Mouse (Mus musculus) kidney, postnatal 0 days (tissue): ENCODE results near the gene Syngr4. TPM values are rescaled to one million over a fixed set of nuclear protein-coding genes. Genes with fewer than 3 reads are reported as not detected.
"Not testable (repeated sequence)": the region's sequence is repeated elsewhere in the genome, so short reads cannot be mapped to it uniquely, and the experiment has no call there.

Experiments
- ATAC-seq: fragments of 200-750 bp; cut with Nextera tagmentation; replicated peaks from 2 replicates; pipeline ENCODE4 v1.8.0; 2017; ENCODE audit warnings: low read depth, moderate number of reproducible peaks, moderate TSS enrichment, moderate library complexity; ENCODE audit not compliant: low FRiP score
- DNase-seq: peaks from one replicate; pipeline ENCODE4 v3.0.0-alpha.2; 2016; ENCODE audit warnings: low spot score
- H3K27ac ChIP-seq: fragments of 300-500 bp; sonication (generic); 2 replicates; pipeline ENCODE4 v1.5.1; 2014; ENCODE audit warnings: mild to moderate bottlenecking
- H3K27me3 ChIP-seq: fragments of 300-500 bp; sonication (generic); 2 replicates; pipeline ENCODE4 v1.6.1; 2014; ENCODE audit warnings: low read length, mixed read lengths; ENCODE audit not compliant: insufficient read depth
- H3K36me3 ChIP-seq: fragments of 300-500 bp; sonication (generic); 2 replicates; pipeline ENCODE4 v1.6.1; 2014; ENCODE audit warnings: low read length, mixed read lengths; ENCODE audit not compliant: insufficient read depth
- H3K4me1 ChIP-seq: fragments of 300-500 bp; sonication (generic); replicated peaks from 2 replicates; pipeline ENCODE4 v1.6.1; 2014; ENCODE audit warnings: antibody characterized with exemption, low read length, mixed read lengths; ENCODE audit not compliant: insufficient read depth
- H3K4me2 ChIP-seq: fragments of 300-500 bp; sonication (generic); 2 replicates; pipeline ENCODE4 v1.6.1; 2014; ENCODE audit warnings: mild to moderate bottlenecking, low read length, moderate library complexity, mixed read lengths
- H3K4me3 ChIP-seq: fragments of 300-500 bp; sonication (generic); replicated peaks from 2 replicates; pipeline ENCODE4 v1.5.1; 2014; ENCODE audit warnings: low read depth, low read length
- H3K9ac ChIP-seq: fragments of 300-500 bp; sonication (generic); 2 replicates; pipeline ENCODE4 v1.6.1; 2014; ENCODE audit warnings: low read depth, low read length
- H3K9me3 ChIP-seq: fragments of 300-500 bp; sonication (generic); replicated peaks from 2 replicates; pipeline ENCODE4 v1.6.1; 2016; ENCODE audit warnings: low read length, inconsistent platforms, mixed read lengths
- CTCF ChIP-seq: IDR thresholded peaks from 2 replicates; pipeline ENCODE4 v1.5.1; 2016; ENCODE audit warnings: antibody characterized with exemption, low read depth, mild to moderate bottlenecking, moderate library complexity
- WGBS: fragments of 180-500 bp; shearing (Covaris S2); extraction: QIAGEN DNeasy Blood & Tissue Kit; methylation state at CpG from one replicate; pipeline ENCODE4 v1.1.7; 2014; 5-methylcytosine and 5-hydroxymethylcytosine counted together
- polyA plus RNA-seq: library from polyadenylated mRNA; unstranded; fragments of >200 nt; fragmentation: Nextera tagmentation; extraction: Ambion mirVana; gene quantifications from 2 replicates; pipeline ENCODE4 v1.2.1, GENCODE M21; 2015

Syngr4 gene
- polyA plus RNA-seq, 1 experiment from 2014 or later = 1.6 TPM

DNA sequence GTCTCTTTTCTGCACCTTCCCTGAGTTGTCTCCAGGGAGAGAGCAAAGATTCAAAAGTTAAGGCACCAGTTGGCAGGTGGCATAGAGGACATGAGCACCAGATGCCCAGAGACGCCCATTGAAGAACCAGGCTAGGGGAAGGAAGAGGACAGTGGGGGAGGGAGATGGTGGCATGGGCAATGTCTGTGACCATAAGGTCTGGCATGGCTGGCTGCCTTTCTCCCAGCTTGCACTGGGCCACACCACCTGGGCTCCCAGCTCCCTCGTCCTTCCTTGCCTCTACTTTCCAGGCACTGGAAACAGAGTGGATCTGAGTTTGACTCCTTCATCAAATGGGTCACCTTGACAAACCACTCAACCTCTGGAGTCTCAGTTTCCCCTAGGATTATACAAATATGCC lies 3.9 kb downstream of the Syngr4 start:
- no peaks in the 10 kb centered on the region for H3K36me3 ChIP-seq
- ATAC-seq (no peak), DNase-seq (no peak)
- 75% methylated on average over 2 of the region's 2 CpGs for WGBS
- no peak overlapping the region for H3K4me3 ChIP-seq
- H3K9ac ChIP-seq = no peak overlapping the region
- no peak overlapping the region for H3K4me2 ChIP-seq
- H3K4me1 ChIP-seq = no peaks in the 10 kb centered on the region
- no peak overlapping the region for H3K27ac ChIP-seq
- TF ChIP-seq CTCF = no peak
- H3K27me3 ChIP-seq = no peaks in the 10 kb centered on the region
- no peaks in the 10 kb centered on the region for H3K9me3 ChIP-seq

DNA sequence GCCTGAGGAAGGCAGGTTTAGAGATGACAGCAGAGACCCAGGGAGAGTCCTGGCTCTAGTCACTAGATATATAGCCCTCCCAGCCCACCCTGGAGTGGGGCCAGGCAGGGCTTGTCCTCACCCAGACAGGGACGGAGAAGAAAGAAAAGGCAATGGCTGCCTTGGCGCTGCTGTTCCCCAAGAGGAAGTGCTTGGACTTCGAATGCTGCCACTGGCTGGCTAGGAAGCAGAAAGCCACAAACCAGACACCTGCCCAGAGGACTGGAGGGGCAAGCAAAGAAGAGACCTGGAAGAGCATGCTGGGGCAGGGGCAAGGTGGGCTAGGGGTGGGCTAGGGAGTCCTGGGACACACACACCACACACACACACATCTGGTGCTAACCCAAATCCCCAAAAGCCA lies 9.3 kb downstream of the Syngr4 start:
- Histone ChIP-seq H3K4me1 (no peaks in the 10 kb centered on the region), H3K9ac (0 out of 2 replicates have a peak overlapping the region, but pooled peaks have one; percentile 23), H3K27ac (no peak overlapping the region), H3K9me3 (no peaks in the 10 kb centered on the region), H3K4me3 (no peak overlapping the region), H3K4me2 (no peak overlapping the region), H3K27me3 (no peaks in the 10 kb centered on the region), H3K36me3 (peaks cover 26% of the 10 kb centered on the region)
- ATAC-seq (no peak), DNase-seq (no peak)
- WGBS = 42% methylated on average over 3 of the region's 3 CpGs
- TF ChIP-seq CTCF = no peak

DNA sequence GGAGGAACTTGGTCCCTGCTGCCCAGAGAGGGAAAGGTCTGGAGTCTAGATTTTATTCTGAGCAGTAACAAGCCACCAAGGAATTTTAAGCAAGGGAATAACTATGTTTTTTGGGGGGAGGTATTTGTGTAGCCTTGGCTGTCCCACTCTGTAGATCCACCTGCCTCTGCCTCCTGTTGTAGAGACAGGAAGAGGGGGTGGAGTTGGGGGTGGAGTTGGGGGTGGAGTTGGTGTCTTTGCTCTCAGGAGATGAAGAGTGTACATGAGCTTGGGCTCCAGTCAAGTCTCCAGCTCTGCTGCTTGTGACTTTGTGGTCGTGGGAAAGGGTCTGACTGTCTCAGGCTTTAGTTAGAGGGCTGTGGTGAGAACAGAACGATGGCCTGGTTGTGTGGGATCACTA lies 15.5 kb downstream of the Syngr4 start:
- ATAC-seq (no peak), DNase-seq (no peak)
- no peaks in the 10 kb centered on the region for H3K9me3 ChIP-seq
- peaks cover 69% of the 10 kb centered on the region for H3K36me3 ChIP-seq
- WGBS = 94% methylated on average over 2 of the region's 2 CpGs
- H3K4me3 ChIP-seq = no peak overlapping the region
- no peak overlapping the region for H3K27ac ChIP-seq
- no peak overlapping the region for H3K9ac ChIP-seq
- no peaks in the 10 kb centered on the region for H3K4me1 ChIP-seq
- no peak overlapping the region for H3K4me2 ChIP-seq
- H3K27me3 ChIP-seq = no peaks in the 10 kb centered on the region
- no peak for TF ChIP-seq CTCF

DNA sequence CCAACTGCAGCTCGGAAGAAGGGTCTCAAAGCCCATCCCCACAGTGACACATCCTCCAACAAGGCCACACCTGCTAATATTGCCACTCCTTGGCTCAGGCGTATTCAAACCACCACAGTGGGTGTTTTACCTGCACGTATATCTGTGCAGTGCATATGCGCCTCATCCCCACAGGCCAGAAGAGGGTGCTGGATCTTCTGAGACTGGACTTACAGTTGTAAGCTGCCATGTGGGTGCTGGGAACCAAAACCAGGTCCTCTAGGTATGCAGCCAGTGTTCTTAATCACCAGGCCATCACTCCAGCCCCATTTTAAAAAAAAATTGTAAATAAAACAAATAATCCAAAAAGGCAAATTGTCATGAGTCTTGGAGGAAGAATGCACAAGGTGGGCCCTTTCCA lies 16.0 kb downstream of the Syngr4 start:
- Histone ChIP-seq H3K36me3 (peaks cover 74% of the 10 kb centered on the region), H3K27ac (no peak overlapping the region), H3K4me1 (no peaks in the 10 kb centered on the region), H3K4me2 (no peak overlapping the region), H3K4me3 (no peak overlapping the region), H3K9ac (no peak overlapping the region), H3K9me3 (no peaks in the 10 kb centered on the region), H3K27me3 (no peaks in the 10 kb centered on the region)
- no peak for TF ChIP-seq CTCF
- WGBS = 99% methylated on average over 4 of the region's 4 CpGs
- no peak for DNase-seq
- ATAC-seq = no peak

DNA sequence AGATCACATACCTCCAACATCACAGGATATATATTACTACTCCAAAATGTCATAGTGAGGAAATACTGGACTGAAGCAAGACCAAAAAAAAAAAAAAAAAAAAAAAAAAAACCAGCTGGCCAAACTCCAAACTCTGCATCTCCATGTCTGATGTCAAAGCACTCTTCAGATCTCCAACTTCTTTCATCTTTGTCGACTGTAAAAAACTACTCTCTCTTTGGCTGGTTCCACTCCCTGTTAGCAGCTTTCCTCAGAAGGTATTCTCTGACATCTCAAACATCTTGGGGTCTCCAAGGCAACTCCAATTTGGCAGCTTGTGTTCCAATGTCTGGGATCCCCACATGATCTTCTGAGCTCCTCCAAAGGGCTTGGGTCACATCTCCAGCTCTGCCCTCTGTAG lies 18.2 kb downstream of the Syngr4 start, which contains the start of gene Grin2d:
Grin2d (minus strand) TSS at position 101 of the 400 bp plus-strand sequence.
- H3K36me3 ChIP-seq = peaks cover 59% of the 10 kb centered on the region
- DNase-seq, H3K9ac ChIP-seq, H3K9me3 ChIP-seq, ATAC-seq, H3K4me1 ChIP-seq, H3K27ac ChIP-seq, H3K4me2 ChIP-seq, H3K4me3 ChIP-seq, H3K27me3 ChIP-seq: not testable (repeated sequence)
- 89% methylated on average over 1 of the region's 1 CpGs for WGBS

DNA sequence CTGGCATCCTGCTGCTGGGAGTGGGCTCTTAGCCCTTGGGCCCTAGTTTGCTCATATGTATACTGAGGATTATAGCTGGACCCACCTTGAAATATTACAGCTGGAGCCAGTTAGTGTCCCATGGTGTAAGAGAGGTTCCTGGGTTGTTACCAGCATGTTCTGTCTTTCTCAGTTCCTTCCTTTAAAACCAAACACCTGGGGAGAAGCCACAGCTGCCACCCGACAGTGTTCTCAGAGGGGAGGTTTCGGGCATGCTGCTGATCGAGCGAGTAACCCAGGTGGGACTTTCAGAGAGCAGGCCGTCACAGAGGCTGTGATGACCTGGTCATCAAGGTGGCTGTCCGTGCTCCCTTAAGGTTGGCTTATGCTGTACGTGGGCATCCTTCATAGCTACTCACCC lies 19.6 kb downstream of the Syngr4 start:
- Histone ChIP-seq H3K4me1 (0 out of 2 replicates have a peak, but pooled peaks cover 4% of the 10 kb centered on the region), H3K4me2 (no peak overlapping the region), H3K27ac (no peak overlapping the region), H3K4me3 (no peak overlapping the region), H3K9ac (no peak overlapping the region), H3K27me3 (no peaks in the 10 kb centered on the region), H3K9me3 (no peaks in the 10 kb centered on the region), H3K36me3 (peaks cover 46% of the 10 kb centered on the region)
- TF ChIP-seq CTCF = no peak
- no peak for DNase-seq
- WGBS = 95% methylated on average over 7 of the region's 7 CpGs
- no peak for ATAC-seq
